Comparison of ENCODE assay signal across 7 mouse cellular contexts in the genomic region with DNA sequence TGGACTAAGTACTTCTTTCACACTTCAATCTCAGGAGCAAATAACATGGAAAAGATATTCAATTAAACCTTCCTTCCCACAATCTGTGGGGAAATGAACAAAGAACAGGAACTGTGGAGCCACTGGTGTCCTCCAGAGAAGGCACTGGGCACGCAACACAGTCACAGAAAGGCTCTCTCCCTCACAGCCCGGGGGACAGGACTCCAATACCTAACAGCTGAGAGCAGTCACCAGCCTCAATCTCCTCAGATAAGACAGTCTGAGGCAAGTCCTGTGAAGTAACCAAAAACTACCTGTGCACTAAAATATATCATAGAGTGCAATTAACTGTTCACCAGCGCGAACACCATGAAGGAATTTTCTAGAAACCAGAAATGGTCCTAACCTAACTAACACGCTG. TPM values are rescaled to one million over a fixed set of nuclear protein-coding genes. Genes with fewer than 3 reads are reported as not detected.
A peak's percentile ranks its signal among the peaks of the same experiment; 100 is the strongest.
DNase-seq lines count a peak whose midpoint lies in the region; ATAC-seq and TF ChIP-seq lines count a peak whose summit lies in the region.

No protein-coding gene starts in this region.

- no peak overlapping the region; the same call in 1 of the 2 replicates for H3K27ac ChIP-seq in lung, embryonic 16.5 days (ENCODE audit: low read length)
- peak overlapping the region; percentile 82 to 94 for H3K27ac ChIP-seq in heart, embryonic 14.5 days (replicated peaks in 1 of 2; ENCODE audit: control insufficient read depth in 1 of 2, insufficient read depth in 1 of 2, low read depth in 2 of 2, low read length in 2 of 2)
- no peak overlapping the region for H3K27ac ChIP-seq in limb, embryonic 14.5 days (replicated peaks; ENCODE audit: low read depth, low read length)
- no peak overlapping the region for H3K27ac ChIP-seq in stomach, embryonic 14.5 days (ENCODE audit: low read length)

- TF ChIP-seq POLR2A in limb, embryonic 14.5 days (IDR thresholded peaks at IDR 0.05; ENCODE audit: borderline replicate concordance, extremely low read depth, insufficient read depth, insufficient read length), result no peak

- peak overlapping the region; percentile 65 for H3K4me3 ChIP-seq in lung, embryonic 16.5 days (ENCODE audit: low read length)
- H3K4me3 ChIP-seq in heart, embryonic 14.5 days (ENCODE audit: control insufficient read depth in 1 of 2, insufficient read depth in 1 of 2, low read depth in 1 of 2, low read length in 2 of 2), result peak overlapping the region; percentile 69 to 77
- peak overlapping the region; percentile 71 for H3K4me3 ChIP-seq in limb, embryonic 14.5 days (replicated peaks; ENCODE audit: low read length)
- H3K4me3 ChIP-seq in stomach, embryonic 14.5 days (ENCODE audit: low read depth, low read length), result peak overlapping the region; percentile 55

- H3K4me1 ChIP-seq in lung, embryonic 16.5 days (replicated peaks; ENCODE audit: control insufficient read depth, insufficient read depth, low read length), result peaks cover 7% of the 10 kb centered on the region; the same call in 1 of the 2 replicates
- H3K4me1 ChIP-seq in heart, embryonic 14.5 days (ENCODE audit: control insufficient read depth in 2 of 2, insufficient read depth in 2 of 2, low read length in 2 of 2), result peaks cover 19 to 26% of the 10 kb centered on the region in 2 experiments
- H3K4me1 ChIP-seq in limb, embryonic 14.5 days (ENCODE audit: control insufficient read depth, insufficient read depth, low read length), result peaks cover 3% of the 10 kb centered on the region; the same call in 1 of the 2 replicates
- peaks cover 5% of the 10 kb centered on the region for H3K4me1 ChIP-seq in stomach, embryonic 14.5 days (ENCODE audit: control insufficient read depth, insufficient read depth, low read length)

- DNase-seq in lung, postnatal 4 days, result no peak
- no peak for DNase-seq in limb, embryonic 14.5 days (ENCODE audit: low spot score)
- DNase-seq in urinary bladder, adult 2 months (ENCODE audit: low spot score), result no peak
- DNase-seq in gastrocnemius, postnatal 10 days, result no peak

- ATAC-seq in lung, embryonic 16.5 days (ENCODE audit: low read depth), result no peak
- no peak for ATAC-seq in heart, embryonic 14.5 days (ENCODE audit: insufficient number of reproducible peaks, insufficient read depth, low FRiP score, low read depth)
- no peak for ATAC-seq in limb, embryonic 14.5 days (ENCODE audit: low FRiP score, low read depth)
- no peak for ATAC-seq in stomach, embryonic 14.5 days (ENCODE audit: insufficient number of reproducible peaks, insufficient read depth, low FRiP score, low read depth)

- no peaks in the 10 kb centered on the region for H3K9me3 ChIP-seq in lung, embryonic 16.5 days (ENCODE audit: control insufficient read depth, low read length)
- no peaks in the 10 kb centered on the region for H3K9me3 ChIP-seq in heart, embryonic 14.5 days (ENCODE audit: control insufficient read depth, low read length)
- no peaks in the 10 kb centered on the region for H3K9me3 ChIP-seq in limb, embryonic 14.5 days (ENCODE audit: control insufficient read depth, low read length)
- no peaks in the 10 kb centered on the region for H3K9me3 ChIP-seq in stomach, embryonic 14.5 days (ENCODE audit: control insufficient read depth, low read depth, low read length)

- H3K27me3 ChIP-seq in lung, embryonic 16.5 days (ENCODE audit: control insufficient read depth, insufficient read depth, low read depth, low read length), result no peaks in the 10 kb centered on the region; the same call in 1 of the 2 replicates
- H3K27me3 ChIP-seq in heart, embryonic 14.5 days (ENCODE audit: control insufficient read depth, insufficient read depth, low read length), result no peaks in the 10 kb centered on the region
- no peaks in the 10 kb centered on the region for H3K27me3 ChIP-seq in limb, embryonic 14.5 days (ENCODE audit: control insufficient read depth, insufficient read depth, low read length)
- H3K27me3 ChIP-seq in stomach, embryonic 14.5 days (ENCODE audit: control insufficient read depth, insufficient read depth, low read length), result no peaks in the 10 kb centered on the region

- peak overlapping the region; percentile 81; the same call in 1 of the 2 replicates for H3K9ac ChIP-seq in lung, embryonic 16.5 days (ENCODE audit: low read length)
- H3K9ac ChIP-seq in heart, embryonic 14.5 days (ENCODE audit: low read length), result peak overlapping the region; percentile 88
- peak overlapping the region; percentile 7; the same call in 1 of the 2 replicates for H3K9ac ChIP-seq in limb, embryonic 14.5 days (ENCODE audit: low read depth, low read length, severe bottlenecking)
- H3K9ac ChIP-seq in stomach, embryonic 14.5 days (replicated peaks; ENCODE audit: low read depth, low read length), result no peak overlapping the region

- 50% methylated on average over 5 of the region's 5 CpGs for WGBS in lung, embryonic 16.5 days
- WGBS in heart, embryonic 14.5 days, result 41% methylated on average over 5 of the region's 5 CpGs
- 68% methylated on average over 5 of the region's 5 CpGs for WGBS in limb, embryonic 14.5 days
- 70% methylated on average over 5 of the region's 5 CpGs for WGBS in stomach, embryonic 14.5 days

- H3K36me3 ChIP-seq in lung, embryonic 16.5 days (ENCODE audit: control insufficient read depth, insufficient read depth, low read length), result no peaks in the 10 kb centered on the region
- H3K36me3 ChIP-seq in heart, embryonic 14.5 days (ENCODE audit: control insufficient read depth, insufficient read depth, low read length), result no peaks in the 10 kb centered on the region
- no peaks in the 10 kb centered on the region for H3K36me3 ChIP-seq in limb, embryonic 14.5 days (ENCODE audit: control insufficient read depth, insufficient read depth, low read length)
- no peaks in the 10 kb centered on the region for H3K36me3 ChIP-seq in stomach, embryonic 14.5 days (ENCODE audit: control insufficient read depth, insufficient read depth, low read length)

- H3K4me2 ChIP-seq in lung, embryonic 16.5 days (ENCODE audit: low read depth, low read length), result peak overlapping the region; percentile 81
- H3K4me2 ChIP-seq in heart, embryonic 14.5 days (ENCODE audit: low read length), result peak overlapping the region; percentile 91
- peak overlapping the region; percentile 92 for H3K4me2 ChIP-seq in limb, embryonic 14.5 days (replicated peaks; ENCODE audit: low read depth, low read length, severe bottlenecking)
- H3K4me2 ChIP-seq in stomach, embryonic 14.5 days (replicated peaks; ENCODE audit: low read depth, low read length), result peak overlapping the region; percentile 88

RNA-seq across cellular contexts. Expression of gene Itpr2, which starts 1.3 kb away (rescaled TPM):
- 14.4 and 16.2 TPM in 2 replicates for polyA plus RNA-seq in lung, embryonic 16.5 days (2015; fragmentation: Nextera tagmentation; extraction: Ambion mirVana)
- polyA plus RNA-seq in heart, embryonic 14.5 days (2014; fragmentation: Nextera tagmentation; extraction: Ambion mirVana), result 43.4 and 46.1 TPM in 2 replicates
- 4.6 and 4.7 TPM in 2 replicates for polyA plus RNA-seq in limb, embryonic 14.5 days (2012; rRNA removed)
- polyA plus RNA-seq in limb, embryonic 14.5 days (2014; fragmentation: Nextera tagmentation; extraction: Ambion mirVana), result 11.3 and 14.8 TPM in 2 replicates
- polyA plus RNA-seq in stomach, embryonic 14.5 days (2014; fragmentation: Nextera tagmentation; extraction: Ambion mirVana), result 10.0 and 13.2 TPM in 2 replicates
- 3.9 and 4.9 TPM in 2 replicates for polyA plus RNA-seq in urinary bladder, adult 2 months (2012; rRNA removed)
- total RNA-seq in gastrocnemius, postnatal 10 days (2021), result 10 to 100 TPM in 1 of 2 experiments, 1 to 10 TPM in 1; 9.9 to 13.5 TPM

Comparison
In these comparisons a context has a peak if more than half of its experiments do, and no peak if none do; other contexts are left out.
1. H3K27ac ChIP-seq: peak in heart, embryonic 14.5 days (2 of 2); none in lung, embryonic 16.5 days (single experiment), limb, embryonic 14.5 days (single experiment) and stomach, embryonic 14.5 days (single experiment).
2. Peak in every context shown above with its lines, with median percentiles within 50 percentile points of each other: H3K4me2 ChIP-seq and H3K4me3 ChIP-seq.